Mouse (Mus musculus) limb, embryonic 14.5 days (tissue): ENCODE measurements at regions not wholly inside any gene's neighbourhood (a gene's known extent, or its start where the extent isn't known, plus 50 kb on each side); places are given as distances from the start of the nearest gene placed in this dataset.

Source experiments
- ATAC-seq: fragments of 200-750 bp; cut with Nextera tagmentation; 2 replicates; pipeline ENCODE4 v1.8.0; 2017; ENCODE audit warnings: low read depth, moderate number of reproducible peaks, moderate TSS enrichment; ENCODE audit not compliant: low FRiP score
- DNase-seq: peaks from one replicate; pipeline ENCODE4 v3.0.0-alpha.2; 2015; ENCODE audit warnings: low spot score
- H3K27ac ChIP-seq: fragments of 300-500 bp; sonication (generic); replicated peaks from 2 replicates; pipeline ENCODE4 v1.5.1; 2014; ENCODE audit warnings: low read depth, mild to moderate bottlenecking, low read length, moderate library complexity, mixed read lengths
- H3K27me3 ChIP-seq: fragments of 300-500 bp; sonication (generic); 2 replicates; pipeline ENCODE4 v1.6.1; 2014; ENCODE audit warnings: low read length, mixed read lengths; ENCODE audit not compliant: control insufficient read depth, insufficient read depth
- H3K36me3 ChIP-seq: fragments of 300-500 bp; sonication (generic); 2 replicates; pipeline ENCODE4 v1.6.1; 2014; ENCODE audit warnings: mild to moderate bottlenecking, low read length, moderate library complexity, mixed read lengths; ENCODE audit not compliant: control insufficient read depth, insufficient read depth
- H3K4me1 ChIP-seq: fragments of 300-500 bp; sonication (generic); 2 replicates; pipeline ENCODE4 v1.6.1; 2014; ENCODE audit warnings: antibody characterized with exemption, low read length, mixed read lengths; ENCODE audit not compliant: control insufficient read depth, insufficient read depth
- H3K4me2 ChIP-seq: fragments of 300-500 bp; sonication (generic); replicated peaks from 2 replicates; pipeline ENCODE4 v1.6.1; 2014; ENCODE audit warnings: low read depth, mild to moderate bottlenecking, low read length, moderate library complexity; ENCODE audit not compliant: severe bottlenecking
- H3K4me3 ChIP-seq: fragments of 300-500 bp; sonication (generic); replicated peaks from 2 replicates; pipeline ENCODE4 v1.5.1; 2014; ENCODE audit warnings: low read length
- H3K9ac ChIP-seq: fragments of 300-500 bp; sonication (generic); 2 replicates; pipeline ENCODE4 v1.6.1; 2014; ENCODE audit warnings: mild to moderate bottlenecking, low read depth, low read length, moderate library complexity; ENCODE audit not compliant: severe bottlenecking
- H3K9me3 ChIP-seq: fragments of 300-500 bp; sonication (generic); 2 replicates; pipeline ENCODE4 v1.6.1; 2016; ENCODE audit warnings: low read length; ENCODE audit not compliant: control insufficient read depth
- POLR2A ChIP-seq: fragments of 200-500 bp; IDR thresholded peaks from 2 replicates; pipeline ENCODE4 v1.8.0; 2012; ENCODE audit warnings: inconsistent platforms, mild to moderate bottlenecking, moderate library complexity, borderline replicate concordance; ENCODE audit not compliant: insufficient read depth, insufficient read length; ENCODE audit errors: extremely low read depth
- WGBS: fragments of 180-500 bp; shearing (Covaris S2); extraction: QIAGEN DNeasy Blood & Tissue Kit; methylation state at CpG from one replicate; pipeline ENCODE4 v1.1.7; 2014; 5-methylcytosine and 5-hydroxymethylcytosine counted together

DNA sequence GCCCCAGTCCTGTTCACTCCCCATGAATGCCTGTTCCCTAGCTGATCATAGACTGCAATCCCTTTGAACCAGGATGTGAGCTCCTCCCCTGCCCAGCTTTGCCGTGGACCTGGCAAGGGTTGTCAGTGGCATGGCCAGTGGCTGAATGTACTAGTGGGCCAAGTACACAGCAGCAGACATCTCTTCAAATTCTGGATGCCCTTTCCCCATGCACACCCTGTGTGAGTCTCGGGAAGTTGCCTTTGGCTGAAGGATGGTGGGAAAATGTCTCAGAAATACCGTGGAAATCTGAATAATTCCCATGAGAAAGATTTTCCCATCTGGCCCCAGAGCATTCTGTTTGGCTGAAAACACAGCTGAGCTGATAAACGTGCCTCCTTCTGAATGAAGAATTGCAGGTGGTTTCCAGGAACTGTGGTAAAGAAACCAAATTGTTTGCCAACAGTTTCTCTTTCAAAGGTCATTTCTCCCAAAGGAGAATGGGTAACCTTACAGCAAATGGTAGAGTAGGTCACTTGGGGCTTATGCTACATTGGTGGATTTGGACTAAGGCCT lies 476.2 kb downstream of the Glrx3 start:
- 56% methylated on average over 4 of the region's 4 CpGs for WGBS
- no peak overlapping the region for H3K4me3 ChIP-seq
- no peaks in the 10 kb centered on the region for H3K9me3 ChIP-seq
- H3K36me3 ChIP-seq, result no peaks in the 10 kb centered on the region
- no peak overlapping the region for H3K27ac ChIP-seq
- no peaks in the 10 kb centered on the region for H3K27me3 ChIP-seq
- no peaks in the 10 kb centered on the region for H3K4me1 ChIP-seq
- ATAC-seq, result no peak
- no peak for DNase-seq
- no peak for TF ChIP-seq POLR2A
- H3K4me2 ChIP-seq, result no peak overlapping the region
- H3K9ac ChIP-seq, result no peak overlapping the region

DNA sequence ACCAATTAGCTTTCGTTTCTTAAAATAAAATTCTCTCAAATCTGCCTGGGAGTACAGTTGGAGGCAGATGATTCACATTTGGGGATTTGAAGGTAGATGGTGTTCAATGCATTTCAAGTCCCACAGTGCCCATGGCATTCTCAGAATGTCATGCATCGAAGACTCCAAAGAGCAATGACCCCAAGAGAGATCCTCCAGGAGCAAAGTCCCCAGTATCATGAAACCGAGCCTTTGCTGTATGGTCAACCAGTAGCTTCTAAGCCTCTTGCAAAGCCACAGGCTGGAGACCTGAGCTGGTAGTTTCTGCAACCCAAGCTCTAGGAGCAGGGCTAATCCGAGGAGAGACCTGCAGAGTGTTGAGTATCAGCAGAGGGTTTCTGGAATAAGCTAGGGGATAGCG lies 477.1 kb downstream of the Glrx3 start:
- Histone ChIP-seq H3K27me3 (no peaks in the 10 kb centered on the region), H3K4me1 (no peaks in the 10 kb centered on the region), H3K9ac (no peak overlapping the region), H3K27ac (no peak overlapping the region), H3K4me3 (no peak overlapping the region), H3K4me2 (no peak overlapping the region), H3K36me3 (no peaks in the 10 kb centered on the region), H3K9me3 (no peaks in the 10 kb centered on the region)
- no peak for TF ChIP-seq POLR2A
- DNase-seq (no peak), ATAC-seq (no peak)
- 82% methylated on average over 5 of the region's 5 CpGs for WGBS

- DNase-seq (no peak), ATAC-seq (no peak)
- H3K9me3 ChIP-seq, result no peaks in the 10 kb centered on the region
- no peak overlapping the region for H3K9ac ChIP-seq
- H3K27me3 ChIP-seq, result no peaks in the 10 kb centered on the region
- TF ChIP-seq POLR2A, result no peak
- H3K4me1 ChIP-seq, result 0 out of 2 replicates have a peak, but pooled peaks cover 2% of the 10 kb centered on the region
- H3K4me2 ChIP-seq, result no peak overlapping the region
- no peak overlapping the region for H3K27ac ChIP-seq
- H3K4me3 ChIP-seq, result no peak overlapping the region
- no peaks in the 10 kb centered on the region for H3K36me3 ChIP-seq
- WGBS, result 82% methylated on average over 1 of the region's 1 CpGs
Measured at GRCm38 (mm10) chr7:137916351-137916750, 478.9 kb downstream of the Glrx3 start.

GRCm38 (mm10) chr7:137924464-137925167 lies 472.9 kb downstream of the Tcerg1l start:
- peak; percentile 68 for DNase-seq
- 41% methylated on average over 7 of the region's 7 CpGs for WGBS
- H3K27ac ChIP-seq, result no peak overlapping the region
- ATAC-seq, result peak; percentile 88
- no peak for TF ChIP-seq POLR2A
- no peak overlapping the region for H3K9ac ChIP-seq
- no peaks in the 10 kb centered on the region for H3K27me3 ChIP-seq
- H3K4me3 ChIP-seq, result no peak overlapping the region
- 0 out of 2 replicates have a peak overlapping the region, but pooled peaks have one; percentile 6 for H3K4me2 ChIP-seq
- peaks cover 14% of the 10 kb centered on the region for H3K4me1 ChIP-seq
- H3K36me3 ChIP-seq, result no peaks in the 10 kb centered on the region
- H3K9me3 ChIP-seq, result no peaks in the 10 kb centered on the region

DNA sequence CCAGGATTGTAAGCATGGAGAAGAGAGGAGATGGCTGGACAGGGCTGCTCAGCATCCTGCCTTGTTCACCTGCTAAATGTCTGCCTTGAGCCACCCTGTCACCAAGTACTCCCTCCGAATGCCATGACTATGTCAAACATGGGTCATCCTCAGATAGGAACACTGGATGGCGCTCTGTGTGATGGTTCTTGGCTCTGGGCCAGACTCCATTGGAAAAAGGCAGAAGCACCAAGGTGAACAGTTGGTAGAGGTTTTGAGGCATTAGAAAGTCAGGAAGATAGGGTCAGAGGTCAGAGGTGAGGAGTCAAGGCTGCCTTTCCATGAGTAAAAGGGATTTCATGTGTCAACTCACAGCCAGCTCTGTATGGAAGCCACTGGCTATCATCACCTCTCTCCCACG lies 471.9 kb downstream of the Tcerg1l start:
- Histone ChIP-seq H3K4me3 (no peak overlapping the region), H3K4me2 (no peak overlapping the region), H3K9ac (no peak overlapping the region), H3K27me3 (no peaks in the 10 kb centered on the region), H3K27ac (no peak overlapping the region), H3K9me3 (no peaks in the 10 kb centered on the region), H3K4me1 (peaks cover 11% of the 10 kb centered on the region), H3K36me3 (no peaks in the 10 kb centered on the region)
- WGBS, result 65% methylated on average over 3 of the region's 3 CpGs
- no peak for DNase-seq
- ATAC-seq, result no peak
- no peak for TF ChIP-seq POLR2A
